Mouse (Mus musculus) skeletal muscle tissue, adult 2 months (tissue): ENCODE measurements around the gene Gfi1.

Experiments
- DNase-seq: peaks from one replicate; pipeline ENCODE4 v3.0.0-alpha.2; 2012; ENCODE audit warnings: low read depth, low spot score

Gene Gfi1

DNA sequence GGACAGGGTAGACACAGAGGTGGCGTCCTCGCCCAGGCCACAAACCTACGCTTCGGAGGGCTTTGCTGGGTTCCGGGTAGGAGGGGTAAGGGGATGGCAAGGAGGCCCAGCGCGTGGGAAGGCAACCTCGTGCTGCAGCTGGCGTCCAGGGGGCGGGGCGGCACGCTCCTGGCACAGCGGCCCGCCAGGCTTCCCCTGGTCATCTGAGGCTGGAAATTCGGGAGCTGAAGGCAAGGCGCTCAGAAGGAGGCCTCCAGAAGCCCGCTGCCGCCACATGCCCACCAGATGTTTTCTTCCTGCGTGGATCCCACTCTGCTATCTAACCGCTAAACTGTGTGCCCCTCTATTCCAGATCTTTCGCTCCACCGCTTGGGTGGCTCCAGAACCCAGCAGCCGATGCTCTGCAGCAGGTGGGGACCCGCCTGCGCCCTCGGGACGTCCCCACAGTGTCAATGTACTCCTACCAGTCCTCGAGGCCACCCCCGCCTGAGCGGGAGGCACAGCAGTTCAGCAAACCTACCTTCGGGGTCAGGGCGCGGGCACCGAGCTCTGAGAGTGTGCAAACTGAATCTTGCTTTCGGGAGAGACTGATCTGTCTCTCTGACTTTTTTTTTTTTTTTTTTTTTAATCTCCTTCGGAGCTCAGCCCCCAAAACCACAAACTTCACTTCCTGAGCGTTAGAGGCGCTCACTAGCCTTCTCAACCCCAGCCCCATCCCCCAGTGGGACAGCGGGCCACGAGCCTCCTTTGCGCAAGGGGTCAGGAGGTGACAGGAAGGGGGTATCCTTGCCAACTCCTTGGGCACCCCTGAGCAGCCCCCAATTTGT lies at the start of gene Gfi1:
Gene Gfi1 (minus strand): TSS at position 602 of the 827 bp plus-strand sequence.
- no peak for DNase-seq

DNA sequence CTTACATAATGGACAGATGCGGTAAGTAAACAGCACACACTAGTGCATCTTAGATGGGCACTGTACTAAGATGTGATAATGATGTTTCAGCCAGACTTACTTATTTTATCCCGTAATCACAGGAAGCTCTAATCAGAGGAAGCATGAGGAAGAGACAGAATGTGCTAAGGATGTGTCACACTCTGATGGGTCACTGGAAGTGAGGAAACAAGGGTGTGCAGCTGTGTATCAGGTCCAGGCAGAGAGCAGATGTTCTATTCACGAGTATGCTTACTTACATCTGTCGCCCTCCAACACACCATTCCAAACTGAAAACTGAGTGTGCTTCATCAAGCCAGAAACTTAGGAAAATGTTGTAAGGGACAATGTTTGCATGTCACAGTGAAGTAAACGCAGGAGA lies 46.2 kb upstream of the Gfi1 start:
- DNase-seq: no peak

GRCm38 (mm10) chr5:107768224-107768623 lies 42.4 kb upstream of the Gfi1 start:
- DNase-seq: no peak

- no peak for DNase-seq
Observed at GRCm38 (mm10) chr5:107765946-107766345, 40.1 kb upstream of the Gfi1 start.

- DNase-seq: no peak
Observed at GRCm38 (mm10) chr5:107764486-107764885, 38.6 kb upstream of the Gfi1 start.

GRCm38 (mm10) chr5:107763674-107764073 lies 37.8 kb upstream of the Gfi1 start:
- DNase-seq: no peak

GRCm38 (mm10) chr5:107759121-107759520 lies 33.3 kb upstream of the Gfi1 start:
- DNase-seq: no peak

GRCm38 (mm10) chr5:107756072-107756471 lies 30.2 kb upstream of the Gfi1 start:
- no peak for DNase-seq

DNA sequence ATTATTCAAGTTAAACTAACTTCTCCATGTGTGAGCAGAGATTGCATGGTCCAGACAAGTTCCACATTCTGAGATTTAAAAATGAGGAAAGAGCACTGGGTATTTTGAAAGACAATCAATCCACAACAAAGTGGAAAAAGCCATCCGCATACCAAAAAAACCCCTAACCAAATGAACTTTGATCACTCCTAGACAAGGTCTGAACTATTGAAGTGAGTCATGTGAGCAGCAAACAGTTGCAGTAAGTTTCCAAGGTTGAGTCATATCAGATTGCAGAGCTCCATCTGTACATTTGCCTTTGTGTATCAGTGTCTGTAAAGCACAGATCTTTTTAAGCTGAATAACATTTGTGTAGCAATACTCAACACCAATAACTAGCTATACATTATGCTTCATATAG lies 28.9 kb upstream of the Gfi1 start:
- no peak for DNase-seq

- no peak for DNase-seq
Observed at GRCm38 (mm10) chr5:107753656-107754055, 27.8 kb upstream of the Gfi1 start.

- DNase-seq: no peak
Observed at GRCm38 (mm10) chr5:107749229-107749916, 23.5 kb upstream of the Gfi1 start.

DNA sequence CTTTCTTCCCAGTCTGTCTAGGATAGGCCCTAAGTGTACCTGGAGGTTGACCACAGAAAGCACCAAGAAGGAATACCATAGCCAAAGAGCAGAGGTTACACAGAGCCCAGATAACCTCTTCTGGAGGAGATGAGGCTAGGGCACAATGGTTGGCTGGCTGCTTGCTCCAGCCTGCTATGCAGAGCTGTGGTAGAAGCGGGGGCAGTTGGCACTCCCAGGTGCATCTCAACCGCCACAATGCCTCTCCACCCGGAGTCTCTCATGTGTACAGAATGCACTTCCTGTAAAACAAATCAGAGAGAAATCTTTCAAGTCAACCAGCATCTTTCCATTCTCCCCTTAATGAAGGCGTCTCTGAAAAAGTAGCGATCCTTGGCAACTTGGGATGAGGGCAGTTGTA lies 13.2 kb upstream of the Gfi1 start:
- no peak for DNase-seq

- no peak for DNase-seq
Observed at GRCm38 (mm10) chr5:107738296-107738695, 12.5 kb upstream of the Gfi1 start.

DNA sequence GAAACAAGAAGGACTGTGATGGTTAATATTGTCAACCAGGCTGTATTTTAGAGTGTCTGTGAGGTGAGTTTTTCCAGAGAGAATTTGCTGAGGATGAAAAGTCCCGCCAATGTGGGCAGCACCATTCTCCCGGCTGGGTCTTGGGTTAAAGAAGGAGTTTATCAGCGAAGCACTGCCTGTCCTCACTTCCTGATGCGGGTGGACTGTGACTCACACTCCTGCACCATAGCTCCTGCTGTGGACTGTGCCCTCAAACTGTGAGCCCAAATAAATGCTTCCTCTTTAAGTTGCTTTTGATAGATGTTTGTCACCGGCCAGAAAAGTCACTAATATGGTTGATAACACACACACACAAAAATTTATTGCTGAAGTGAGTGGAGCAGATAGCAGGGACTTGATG lies 10.3 kb upstream of the Gfi1 start:
- DNase-seq: no peak

DNA sequence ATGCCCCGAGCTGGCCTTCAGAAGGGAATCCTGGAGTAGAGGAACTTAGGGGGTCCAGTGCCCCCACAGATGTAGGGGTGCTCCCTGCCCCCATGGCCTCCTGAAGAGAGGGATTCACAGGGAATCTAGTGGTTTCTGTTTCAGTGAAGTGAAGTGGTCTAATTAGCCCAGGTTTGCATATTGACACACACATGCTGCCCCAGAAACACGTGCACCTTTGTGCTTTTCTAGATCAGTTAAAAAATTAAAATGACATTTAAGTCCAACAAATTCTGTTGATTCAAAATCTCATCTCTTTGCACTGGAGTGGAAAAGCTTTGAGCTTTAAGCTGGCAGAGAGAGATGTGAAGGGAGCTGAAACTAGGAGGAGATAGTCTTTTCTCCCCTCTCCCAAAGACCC lies 6.0 kb upstream of the Gfi1 start:
- no peak for DNase-seq

- no peak for DNase-seq
Observed at GRCm38 (mm10) chr5:107731408-107731807, 5.6 kb upstream of the Gfi1 start.

GRCm38 (mm10) chr5:107727007-107727402 lies 1.2 kb upstream of the Gfi1 start:
- DNase-seq: no peak

- no peak for DNase-seq
Observed at GRCm38 (mm10) chr5:107726281-107727006, 608 bp upstream of the Gfi1 start.

DNA sequence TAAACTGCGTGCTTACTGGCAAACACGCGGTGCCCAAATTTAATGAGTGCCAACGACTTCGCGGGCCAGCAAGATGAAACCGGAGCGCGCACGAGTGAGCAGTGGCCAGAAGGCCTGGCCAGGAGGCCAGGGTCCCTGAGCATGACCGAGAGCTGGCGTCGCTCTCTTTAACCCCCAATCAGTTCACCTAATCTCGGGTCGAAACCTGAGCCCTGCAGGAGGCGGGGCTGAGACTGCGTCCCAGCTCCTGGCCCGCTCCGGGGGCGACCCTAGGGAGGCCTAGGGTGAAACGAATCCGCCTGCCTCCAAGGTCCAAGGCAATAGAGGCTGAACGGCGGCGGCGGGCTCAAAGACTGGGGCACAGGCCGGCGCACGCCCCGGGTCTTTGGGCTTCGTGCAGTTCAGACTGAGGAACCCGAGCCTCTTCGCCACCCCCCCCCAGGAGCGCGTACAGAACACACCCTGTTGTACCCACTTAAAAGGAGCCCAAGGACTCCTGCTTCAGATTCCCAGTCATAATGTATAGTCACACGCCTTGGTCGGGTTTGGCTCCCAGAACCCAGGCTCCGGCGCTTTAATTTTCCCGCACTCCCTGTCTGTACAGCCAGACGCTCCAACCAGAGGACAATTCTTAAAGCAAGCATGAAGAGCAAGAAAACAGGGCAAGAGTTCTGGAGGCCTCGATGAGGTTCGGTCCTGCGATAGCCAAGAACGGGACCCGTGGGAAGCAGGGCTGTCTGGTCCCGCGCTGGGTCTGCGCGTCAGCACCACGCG lies 988 bp downstream of the Gfi1 start:
- no peak for DNase-seq

GRCm38 (mm10) chr5:107723541-107724511 lies 2.0 kb downstream of the Gfi1 start:
- no peak for DNase-seq
